9 mouse cellular contexts compared by ENCODE assay signal in genomic region chr5:64327212-64327902, GRCm38 (mm10).
A peak's percentile ranks its signal among the peaks of the same experiment; 100 is the strongest.
DNase-seq lines count a peak whose midpoint lies in the region; ATAC-seq and TF ChIP-seq lines count a peak whose summit lies in the region.
"Had no signal": no experiment of that assay in that cellular context is flagged by ENCODE, and none has a peak within 500 bp of the region (broad histone marks: within the 10 kb centered on the region; RNA-seq: fewer than 3 reads in every experiment).

No protein-coding gene starts in this region.

- H3K27me3 ChIP-seq in heart, adult 2 months (ENCODE audit: control insufficient read depth, insufficient read depth, low read length), result no peaks in the 10 kb centered on the region
- no peaks in the 10 kb centered on the region for H3K27me3 ChIP-seq in liver, embryonic 12.5 days (replicated peaks)

- TF ChIP-seq EP300 in heart, adult 2 months (IDR thresholded peaks at IDR 0.05; ENCODE audit: insufficient read depth, low read depth, low read length), result no peak

- no peak for TF ChIP-seq POLR2A in heart, adult 2 months (IDR thresholded peaks at IDR 0.05; ENCODE audit: insufficient read depth, low read depth, low read length)
- no peak for TF ChIP-seq POLR2A in cortical plate, adult 2 months (IDR thresholded peaks at IDR 0.05; ENCODE audit: extremely low read depth, insufficient read depth, low read length)

- WGBS in heart, adult 2 months, result 64% methylated on average over 7 of the region's 7 CpGs
- WGBS in liver, embryonic 12.5 days (ENCODE audit: insufficient replicate concordance), result 75% methylated on average over 7 of the region's 7 CpGs

- H3K79me2 ChIP-seq in heart, adult 2 months (replicated peaks; ENCODE audit: control insufficient read depth, insufficient read depth, low read length), result no peaks in the 10 kb centered on the region

- H3K4me1 ChIP-seq in heart, adult 2 months (ENCODE audit: control insufficient read depth, insufficient read depth, low read length), result peaks cover 37% of the 10 kb centered on the region
- peaks cover 9% of the 10 kb centered on the region for H3K4me1 ChIP-seq in cortical plate, adult 2 months (ENCODE audit: control insufficient read depth, insufficient read depth, low read length)
- 0 out of 2 replicates have a peak, but pooled peaks cover 8% of the 10 kb centered on the region for H3K4me1 ChIP-seq in liver, embryonic 12.5 days

- no peak for TF ChIP-seq CTCF in heart, adult 2 months (IDR thresholded peaks at IDR 0.05)
- TF ChIP-seq CTCF in cortical plate, adult 2 months (IDR thresholded peaks at IDR 0.05; ENCODE audit: extremely low read depth, insufficient read depth, low read length), result no peak

- H3K9ac ChIP-seq in heart, adult 2 months (ENCODE audit: low read depth, low read length), result 0 out of 2 replicates have a peak overlapping the region, but pooled peaks have one; percentile 8
- no peak overlapping the region for H3K9ac ChIP-seq in liver, embryonic 12.5 days
- H3K9ac ChIP-seq: lung, embryonic 14.5 days had no signal

- peak overlapping the region; percentile 95 for H3K27ac ChIP-seq in heart, adult 2 months
- H3K27ac ChIP-seq in cortical plate, adult 2 months (ENCODE audit: insufficient read depth, low read length), result peak overlapping the region; percentile 87
- H3K27ac ChIP-seq in liver, embryonic 12.5 days, result peak overlapping the region; percentile 12; the same call in 1 of the 2 replicates

- ATAC-seq in liver, embryonic 12.5 days, result no peak

- H3K4me2 ChIP-seq in liver, embryonic 12.5 days, result no peak overlapping the region
- H3K4me2 ChIP-seq: lung, embryonic 14.5 days had no signal

- H3K36me3 ChIP-seq in heart, adult 2 months (ENCODE audit: control insufficient read depth, insufficient read depth, low read length), result peaks cover 19% of the 10 kb centered on the region
- peaks cover 40% of the 10 kb centered on the region for H3K36me3 ChIP-seq in liver, embryonic 12.5 days

- no peaks in the 10 kb centered on the region for H3K9me3 ChIP-seq in liver, embryonic 12.5 days (replicated peaks)

- DNase-seq in heart, adult 2 months, result peak; percentile 50 to 52
- no peak for DNase-seq in heart, postnatal 4 days
- DNase-seq in Muller cell, postnatal 12 days (ENCODE audit: inconsistent ontology term), result peak; percentile 40
- no peak for DNase-seq in urinary bladder, postnatal 10 days (ENCODE audit: low spot score)
- DNase-seq in embryo, embryonic 10.5 days (ENCODE audit: low spot score), result no peak
- no peak for DNase-seq in testis, postnatal 14 days (ENCODE audit: low spot score)

- intact Hi-C loops in heart, adult 2 months (cut with DNase I), result loop anchor here (1.0 to 5.0 kb wide), 5 partner anchors 9 to 39 kb away; no protein-coding TSS in a partner anchor

- no peak overlapping the region for H3K4me3 ChIP-seq in heart, adult 2 months
- no peak overlapping the region for H3K4me3 ChIP-seq in cortical plate, adult 2 months (ENCODE audit: insufficient read depth, low read length)
- no peak overlapping the region for H3K4me3 ChIP-seq in liver, embryonic 12.5 days

Comparison
In these comparisons a context has a peak if more than half of its experiments do, and no peak if none do; other contexts are left out.
1. DNase-seq: peak in heart, adult 2 months (2 of 2) and Muller cell, postnatal 12 days (single experiment); none in heart, postnatal 4 days (single experiment), urinary bladder, postnatal 10 days (single experiment), embryo, embryonic 10.5 days (single experiment) and testis, postnatal 14 days (single experiment).
2. H3K27ac ChIP-seq: peak in every context shown above with its lines; median percentile 95 in heart, adult 2 months; 87 in cortical plate, adult 2 months; 12 in liver, embryonic 12.5 days.